Mouse (Mus musculus): ENCODE results near the gene Apopt1.

Gene Apopt1

GRCm38 (mm10) chr12:111774156-111774555 lies 61.1 kb downstream of the Apopt1 start:
- DNase-seq (ENCODE audit: low spot score) = no peak

GRCm38 (mm10) chr12:111774845-111775244 lies 61.8 kb downstream of the Apopt1 start:
- DNase-seq (ENCODE audit: low spot score) = no peak

- no peak for DNase-seq (ENCODE audit: low spot score)
Observed at GRCm38 (mm10) chr12:111777919-111778318, 64.9 kb downstream of the Apopt1 start.

- no peak for DNase-seq (ENCODE audit: low spot score)
Observed at GRCm38 (mm10) chr12:111779544-111779943, 66.5 kb downstream of the Apopt1 start.

- DNase-seq (ENCODE audit: low spot score) = no peak
Observed at GRCm38 (mm10) chr12:111785174-111785573, 72.1 kb downstream of the Apopt1 start.

- DNase-seq (ENCODE audit: low spot score) = no peak
Observed at GRCm38 (mm10) chr12:111787015-111787414, 74.0 kb downstream of the Apopt1 start.

GRCm38 (mm10) chr12:111790090-111790489 lies 77.0 kb downstream of the Apopt1 start:
- DNase-seq (ENCODE audit: low spot score) = no peak

GRCm38 (mm10) chr12:111790631-111791030 lies 77.6 kb downstream of the Apopt1 start:
- DNase-seq (ENCODE audit: low spot score) = no peak

GRCm38 (mm10) chr12:111791474-111792104 lies 78.5 kb downstream of the Apopt1 start:
- no peak for DNase-seq (ENCODE audit: low spot score)

GRCm38 (mm10) chr12:111794102-111794501 lies 81.0 kb downstream of the Apopt1 start:
- DNase-seq (ENCODE audit: low spot score) = no peak

- no peak for DNase-seq (ENCODE audit: low spot score)
Observed at GRCm38 (mm10) chr12:111794526-111795179, 81.6 kb downstream of the Apopt1 start.

- DNase-seq (ENCODE audit: low spot score) = peak; percentile 14
Observed at GRCm38 (mm10) chr12:111795180-111795895, 82.3 kb downstream of the Apopt1 start.

- no peak for DNase-seq (ENCODE audit: low spot score)
Observed at GRCm38 (mm10) chr12:111797251-111797650, 84.2 kb downstream of the Apopt1 start.

- no peak for DNase-seq (ENCODE audit: low spot score)
Observed at GRCm38 (mm10) chr12:111798493-111798892, 85.4 kb downstream of the Apopt1 start.

- DNase-seq (ENCODE audit: low spot score) = no peak
Observed at GRCm38 (mm10) chr12:111800459-111801183, 87.6 kb downstream of the Apopt1 start.

GRCm38 (mm10) chr12:111803538-111803937 lies 90.5 kb downstream of the Apopt1 start:
- peak; percentile 16 for DNase-seq (ENCODE audit: low spot score)

All from lung, postnatal 25 days (tissue).